Mouse (Mus musculus): ENCODE measurements around the gene Hoxa3. TPM values are rescaled to one million over a fixed set of nuclear protein-coding genes. Genes with fewer than 3 reads are reported as not detected.

Gene Hoxa3
- polyA plus RNA-seq, 1 experiment from 2014 or later = 16.0 TPM

DNA sequence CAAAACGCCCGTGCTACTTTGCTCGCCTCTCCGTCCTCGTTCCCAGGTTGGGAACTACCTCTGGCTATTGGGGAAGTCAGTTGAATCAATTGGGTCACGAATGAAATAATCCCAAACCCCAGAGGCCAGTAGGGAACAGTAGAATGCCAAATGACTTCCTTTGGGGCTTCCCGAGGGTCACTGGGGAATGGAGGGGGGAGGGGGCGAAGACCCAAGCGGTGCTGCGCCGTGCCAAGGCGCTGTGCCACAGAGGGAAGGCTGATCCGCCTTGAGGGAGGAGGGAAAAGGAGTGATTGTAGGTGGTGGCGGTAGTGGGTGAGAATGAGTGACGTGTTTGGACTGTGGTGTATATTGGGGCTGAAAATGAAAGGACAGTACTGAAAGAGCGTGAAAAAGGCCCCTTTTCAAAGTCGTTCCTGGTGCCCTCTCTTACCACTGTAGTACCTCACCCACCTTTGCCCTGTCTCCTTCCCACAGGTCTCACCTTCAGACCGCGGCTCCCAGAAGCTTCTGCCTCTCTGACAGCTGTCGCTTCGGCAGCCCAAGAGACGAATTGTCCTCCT is 499 bp downstream of the Hoxa3 start:
- no peaks in the 10 kb centered on the region for H3K9me3 ChIP-seq (ENCODE audit: control insufficient read depth, low read depth, low read length)
- 0 out of 2 replicates have a peak, but pooled peaks cover 2% of the 10 kb centered on the region for H3K4me1 ChIP-seq (ENCODE audit: control insufficient read depth, insufficient read depth, low read length)
- H3K4me2 ChIP-seq (replicated peaks; ENCODE audit: low read depth, low read length) = peak overlapping the region; percentile 78
- H3K36me3 ChIP-seq (ENCODE audit: control insufficient read depth, insufficient read depth, low read length) = no peaks in the 10 kb centered on the region
- peaks cover 36% of the 10 kb centered on the region for H3K27me3 ChIP-seq (ENCODE audit: control insufficient read depth, insufficient read depth, low read length)
- H3K4me3 ChIP-seq (ENCODE audit: low read depth, low read length) = peak overlapping the region; percentile 47
- H3K9ac ChIP-seq (replicated peaks; ENCODE audit: low read depth, low read length) = peak overlapping the region; percentile 62
- peak overlapping the region; percentile 84 for H3K27ac ChIP-seq (ENCODE audit: low read length)
- ATAC-seq (ENCODE audit: insufficient number of reproducible peaks, insufficient read depth, low FRiP score, low read depth) = no peak
- WGBS = 3% methylated on average over 22 of the region's 22 CpGs

DNA sequence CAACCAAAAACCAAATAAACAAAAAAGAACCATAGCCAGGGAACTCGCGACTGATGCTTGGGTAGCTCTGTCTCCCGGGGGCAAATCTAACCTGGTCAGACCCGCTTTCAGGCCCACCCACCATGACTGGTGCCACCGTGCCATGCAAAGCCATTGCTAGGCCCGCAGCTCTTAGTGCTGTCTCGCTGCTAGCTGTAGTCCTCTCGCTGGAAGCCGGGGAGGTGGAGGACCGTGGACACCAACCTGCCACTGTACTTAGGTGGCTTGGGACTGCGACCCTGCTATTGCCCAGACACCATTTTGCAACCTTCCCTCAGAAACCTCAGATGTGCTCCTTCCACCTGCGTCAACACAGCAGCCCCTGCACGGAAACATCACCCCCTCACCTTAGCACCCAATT is 1.2 kb downstream of the Hoxa3 start:
- Histone ChIP-seq H3K4me1 (ENCODE audit: control insufficient read depth, insufficient read depth, low read length) (no peaks in the 10 kb centered on the region), H3K27me3 (ENCODE audit: control insufficient read depth, insufficient read depth, low read length) (peaks cover 36% of the 10 kb centered on the region), H3K9ac (replicated peaks; ENCODE audit: low read depth, low read length) (peak overlapping the region; percentile 62), H3K27ac (ENCODE audit: low read length) (peak overlapping the region; percentile 84; the same call in 1 of the 2 replicates), H3K4me2 (replicated peaks; ENCODE audit: low read depth, low read length) (peak overlapping the region; percentile 78), H3K4me3 (ENCODE audit: low read depth, low read length) (peak overlapping the region; percentile 47), H3K9me3 (ENCODE audit: control insufficient read depth, low read depth, low read length) (no peaks in the 10 kb centered on the region), H3K36me3 (ENCODE audit: control insufficient read depth, insufficient read depth, low read length) (no peaks in the 10 kb centered on the region)
- WGBS = 5% methylated on average over 13 of the region's 13 CpGs
- no peak for ATAC-seq (ENCODE audit: insufficient number of reproducible peaks, insufficient read depth, low FRiP score, low read depth)

DNA sequence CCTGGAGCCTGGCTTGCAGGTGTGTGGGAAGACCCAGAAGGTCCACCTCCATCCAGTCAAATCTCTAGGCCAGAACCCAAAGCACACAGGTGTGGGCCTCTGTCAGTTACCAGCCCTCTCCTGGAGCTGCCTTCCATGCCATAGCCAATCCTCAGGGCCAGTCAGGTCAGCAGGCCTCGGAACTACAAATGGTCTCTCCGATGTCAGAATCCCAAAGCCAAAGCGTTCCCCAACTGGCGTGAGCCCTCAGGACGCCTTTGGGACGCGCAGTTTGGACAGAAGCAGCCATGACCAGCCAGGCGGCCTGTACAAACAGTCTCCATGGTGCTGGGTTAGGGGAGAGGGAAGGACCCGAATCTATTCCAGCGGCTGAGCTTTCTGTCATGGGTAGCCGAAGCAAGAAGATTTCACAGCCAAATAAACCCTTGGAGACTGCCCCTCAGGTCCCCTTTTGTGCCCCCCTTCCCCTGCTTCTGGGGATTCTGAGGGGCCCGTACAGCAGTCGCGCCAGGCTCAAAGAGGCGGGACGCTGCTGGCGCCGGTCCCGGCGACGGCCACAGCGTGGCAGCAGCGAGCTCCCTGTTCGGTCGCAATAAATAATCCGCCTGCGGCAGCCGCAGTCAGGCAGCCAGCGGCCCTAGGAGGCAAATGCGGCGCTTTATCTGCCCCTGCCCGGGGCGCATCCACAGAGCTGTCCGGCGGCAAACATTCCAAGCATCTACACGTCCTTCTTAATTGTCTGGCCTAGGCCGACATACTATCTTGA is 1.8 kb downstream of the Hoxa3 start:
- Histone ChIP-seq H3K9ac (replicated peaks; ENCODE audit: low read depth, low read length) (peak overlapping the region; percentile 62), H3K27me3 (ENCODE audit: control insufficient read depth, insufficient read depth, low read length) (peaks cover 36% of the 10 kb centered on the region), H3K4me3 (ENCODE audit: low read depth, low read length) (peak overlapping the region; percentile 47), H3K36me3 (ENCODE audit: control insufficient read depth, insufficient read depth, low read length) (no peaks in the 10 kb centered on the region), H3K4me2 (replicated peaks; ENCODE audit: low read depth, low read length) (peak overlapping the region; percentile 78), H3K27ac (ENCODE audit: low read length) (peak overlapping the region; percentile 84; the same call in 1 of the 2 replicates), H3K9me3 (ENCODE audit: control insufficient read depth, low read depth, low read length) (no peaks in the 10 kb centered on the region), H3K4me1 (ENCODE audit: control insufficient read depth, insufficient read depth, low read length) (no peaks in the 10 kb centered on the region)
- peak; percentile 19; the same call in 1 of the 2 replicates for ATAC-seq (ENCODE audit: insufficient number of reproducible peaks, insufficient read depth, low FRiP score, low read depth)
- WGBS = 2% methylated on average over 37 of the region's 37 CpGs

DNA sequence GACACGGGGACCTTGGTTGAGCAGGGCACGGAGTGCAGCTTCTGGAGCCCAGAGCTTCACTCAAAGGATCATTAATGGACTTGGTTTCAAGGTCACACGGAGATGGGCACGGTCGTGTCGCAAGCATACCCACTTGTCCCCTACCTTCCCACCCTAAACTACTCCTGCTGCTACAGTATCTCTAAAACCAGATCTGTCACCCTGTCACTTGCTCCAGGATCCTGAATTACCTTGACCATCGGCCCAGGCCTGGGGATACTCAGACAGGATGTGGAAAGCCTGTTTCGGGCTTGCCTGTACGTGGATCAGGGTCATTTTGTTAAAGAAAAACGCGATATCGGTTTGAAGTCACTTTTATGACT is 3.5 kb downstream of the Hoxa3 start:
- Histone ChIP-seq H3K4me1 (ENCODE audit: control insufficient read depth, insufficient read depth, low read length) (peaks cover 3% of the 10 kb centered on the region; the same call in 1 of the 2 replicates), H3K9me3 (ENCODE audit: control insufficient read depth, low read depth, low read length) (no peaks in the 10 kb centered on the region), H3K4me2 (replicated peaks; ENCODE audit: low read depth, low read length) (peak overlapping the region; percentile 78), H3K9ac (replicated peaks; ENCODE audit: low read depth, low read length) (peak overlapping the region; percentile 18), H3K36me3 (ENCODE audit: control insufficient read depth, insufficient read depth, low read length) (no peaks in the 10 kb centered on the region), H3K27me3 (ENCODE audit: control insufficient read depth, insufficient read depth, low read length) (peaks cover 24% of the 10 kb centered on the region), H3K27ac (ENCODE audit: low read length) (peak overlapping the region; percentile 71; the same call in 1 of the 2 replicates), H3K4me3 (ENCODE audit: low read depth, low read length) (peak overlapping the region; percentile 47)
- WGBS = 23% methylated on average over 12 of the region's 12 CpGs
- ATAC-seq (ENCODE audit: insufficient number of reproducible peaks, insufficient read depth, low FRiP score, low read depth) = no peak

DNA sequence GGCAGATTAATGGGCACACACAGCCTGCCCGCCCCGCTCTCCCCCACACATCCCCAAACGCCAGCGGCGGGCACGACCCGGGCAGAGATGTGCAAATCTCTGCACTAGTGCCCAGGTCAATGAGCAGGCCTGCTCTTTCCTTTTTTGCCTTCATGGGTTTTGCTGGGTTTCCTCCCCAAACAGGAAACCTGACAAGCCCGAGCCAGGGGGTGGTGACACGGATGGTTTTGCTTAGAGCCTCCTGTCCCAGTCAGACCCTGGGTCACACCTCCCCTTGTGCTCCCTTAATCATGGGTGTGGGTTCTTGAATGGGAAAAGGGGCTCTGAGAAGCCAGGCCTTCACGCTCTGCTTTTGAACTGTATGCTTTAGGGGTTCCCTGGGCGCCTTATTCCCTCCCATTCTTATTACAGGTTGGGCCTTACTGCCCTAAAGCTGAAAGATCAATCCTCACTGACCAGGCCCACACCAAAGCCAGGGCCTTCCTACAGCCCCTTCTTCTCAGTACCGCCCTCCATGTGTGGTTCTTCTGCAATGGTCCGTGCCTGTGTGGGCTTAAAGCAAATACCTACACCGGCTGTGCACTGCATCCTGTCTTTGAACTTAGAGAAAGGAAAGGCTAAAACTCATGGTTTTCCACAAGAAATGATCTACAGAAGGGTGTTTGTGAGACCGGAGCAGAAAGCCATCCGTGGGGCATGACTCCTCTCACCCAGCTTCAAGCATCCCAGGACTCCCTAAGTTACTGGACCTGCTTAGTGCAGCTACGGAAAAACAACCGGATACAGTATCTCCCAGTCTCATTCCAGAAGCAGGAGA is 4.1 kb downstream of the Hoxa3 start:
- WGBS = 13% methylated on average over 18 of the region's 18 CpGs

DNA sequence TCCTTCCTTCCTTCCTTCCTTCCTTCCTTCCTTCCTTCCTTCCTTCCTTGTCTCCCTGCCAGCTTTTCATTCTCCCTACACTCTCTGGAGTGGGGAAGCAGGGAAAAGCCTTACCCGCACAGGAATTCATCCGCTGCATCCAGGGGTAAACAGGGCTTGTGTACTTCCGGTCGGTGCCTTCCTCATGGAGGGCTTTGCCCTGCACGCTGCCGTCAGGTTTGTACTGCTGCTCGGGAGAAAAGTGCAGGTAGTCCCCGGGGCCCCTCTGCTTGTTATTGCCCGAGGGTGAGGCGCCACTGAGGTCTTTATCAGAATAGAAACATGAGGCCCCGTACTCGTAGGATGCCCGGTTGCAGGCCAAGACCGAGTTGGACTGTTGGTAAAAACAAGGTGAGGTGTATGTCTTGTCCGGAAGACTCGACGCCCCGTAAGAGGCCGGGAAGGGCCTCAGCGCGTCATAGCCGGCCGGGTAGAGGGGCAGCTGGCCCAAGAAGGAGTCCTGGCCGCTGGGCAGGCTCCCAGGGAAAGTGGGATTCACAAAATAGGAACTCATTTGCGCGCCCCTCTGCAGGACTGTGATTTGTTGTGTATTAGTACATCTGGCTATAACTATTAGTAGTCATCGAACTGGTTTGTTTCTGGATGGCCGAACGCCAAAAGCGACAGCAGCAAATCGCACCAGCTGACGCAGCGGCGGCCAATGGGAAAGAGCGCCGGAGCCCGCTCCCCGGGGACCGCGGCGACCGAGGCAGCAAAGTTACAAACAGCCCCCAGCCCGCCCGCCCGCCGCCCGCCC is 4.9 kb downstream of the Hoxa3 start, which contains the start of gene Hoxa6:
TSS of gene Hoxa6 (minus strand) at position 651 of the 796 bp plus-strand sequence.
- peak within 1 kb of the TSS; percentile 18 for H3K9ac ChIP-seq (replicated peaks; ENCODE audit: low read depth, low read length)
- no peak for ATAC-seq (ENCODE audit: insufficient number of reproducible peaks, insufficient read depth, low FRiP score, low read depth)
- no peaks in the 10 kb centered on the region for H3K36me3 ChIP-seq (ENCODE audit: control insufficient read depth, insufficient read depth, low read length)
- H3K4me1 ChIP-seq (ENCODE audit: control insufficient read depth, insufficient read depth, low read length) = peaks cover 3% of the 10 kb centered on the region; the same call in 1 of the 2 replicates
- peak within 1 kb of the TSS; percentile 78 for H3K4me2 ChIP-seq (replicated peaks; ENCODE audit: low read depth, low read length)
- peaks cover 19% of the 10 kb centered on the region for H3K27me3 ChIP-seq (ENCODE audit: control insufficient read depth, insufficient read depth, low read length)
- H3K9me3 ChIP-seq (ENCODE audit: control insufficient read depth, low read depth, low read length) = no peaks in the 10 kb centered on the region
- whole genome bisulfite sequencing = 4% methylated on average over 47 of the region's 47 CpGs
- H3K27ac ChIP-seq (ENCODE audit: low read length) = peak within 1 kb of the TSS; percentile 81
- peak within 1 kb of the TSS; percentile 90 for H3K4me3 ChIP-seq (ENCODE audit: low read depth, low read length)

More for the DNA sequence above, 4.1 kb downstream of the Hoxa3 start:
- peaks cover 3% of the 10 kb centered on the region; the same call in 1 of the 2 replicates for H3K4me1 ChIP-seq (ENCODE audit: control insufficient read depth, insufficient read depth, low read length)
- no peak for ATAC-seq (ENCODE audit: insufficient number of reproducible peaks, insufficient read depth, low FRiP score, low read depth)
- H3K27ac ChIP-seq (ENCODE audit: low read length) = peak overlapping the region; percentile 71; the same call in 1 of the 2 replicates
- peak overlapping the region; percentile 47 for H3K4me3 ChIP-seq (ENCODE audit: low read depth, low read length)
- no peaks in the 10 kb centered on the region for H3K9me3 ChIP-seq (ENCODE audit: control insufficient read depth, low read depth, low read length)
- H3K27me3 ChIP-seq (ENCODE audit: control insufficient read depth, insufficient read depth, low read length) = peaks cover 20% of the 10 kb centered on the region
- peak overlapping the region; percentile 78 for H3K4me2 ChIP-seq (replicated peaks; ENCODE audit: low read depth, low read length)
- H3K9ac ChIP-seq (replicated peaks; ENCODE audit: low read depth, low read length) = peak overlapping the region; percentile 18
- no peaks in the 10 kb centered on the region for H3K36me3 ChIP-seq (ENCODE audit: control insufficient read depth, insufficient read depth, low read length)

DNA sequence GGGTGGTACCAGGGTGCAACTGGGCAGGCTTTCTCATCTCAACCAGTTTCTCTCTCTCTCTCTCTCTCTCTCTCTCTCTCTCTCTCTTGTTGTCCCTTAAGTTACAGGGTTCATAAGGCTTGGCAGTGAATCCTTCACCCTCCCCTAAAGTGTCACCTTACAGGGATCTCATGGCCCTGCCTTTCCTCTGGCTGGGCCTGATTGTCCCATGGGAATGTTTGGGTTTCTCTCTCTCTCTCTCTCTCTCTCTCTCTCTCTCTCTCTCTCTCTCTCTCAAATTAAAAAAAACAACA is 5.5 kb downstream of the Hoxa3 start:
- Histone ChIP-seq H3K4me2 (replicated peaks; ENCODE audit: low read depth, low read length) (peak overlapping the region; percentile 78), H3K27ac (ENCODE audit: low read length) (peak overlapping the region; percentile 81), H3K4me3 (ENCODE audit: low read depth, low read length) (peak overlapping the region; percentile 90; the same call in 1 of the 2 replicates), H3K9ac (replicated peaks; ENCODE audit: low read depth, low read length) (peak overlapping the region; percentile 37), H3K36me3 (ENCODE audit: control insufficient read depth, insufficient read depth, low read length) (no peaks in the 10 kb centered on the region), H3K27me3 (ENCODE audit: control insufficient read depth, insufficient read depth, low read length) (peaks cover 18% of the 10 kb centered on the region), H3K4me1 (ENCODE audit: control insufficient read depth, insufficient read depth, low read length) (peaks cover 3% of the 10 kb centered on the region; the same call in 1 of the 2 replicates), H3K9me3 (ENCODE audit: control insufficient read depth, low read depth, low read length) (no peaks in the 10 kb centered on the region)
- ATAC-seq (ENCODE audit: insufficient number of reproducible peaks, insufficient read depth, low FRiP score, low read depth) = no peak

Measured in stomach, embryonic 14.5 days (tissue).